Mouse (Mus musculus) spleen, postnatal 4 days (tissue): Measurements from ENCODE around the gene Ak6.
A peak's percentile ranks its signal among the peaks of the same experiment; 100 is the strongest.

Source experiments
- DNase-seq, 2 experiments: peaks; one replicate each; pipeline ENCODE4 v3.0.0; 2022; ENCODE audit warnings: low spot score in 2 of 2

The Ak6 gene

GRCm38 (mm10) chr13:100650550-100651438 lies at the start of gene Ak6, which contains the start of gene Rad17:
TSS of gene Ak6 (plus strand) at chr13:100650979.
TSS of gene Rad17 (minus strand) at chr13:100651051.
- peak; percentile 92 to 98 for DNase-seq

- DNase-seq, result no peak
Observed at GRCm38 (mm10) chr13:100601034-100601433, 49.7 kb upstream of the Ak6 start.

- DNase-seq, result no peak
Observed at GRCm38 (mm10) chr13:100602239-100602902, 48.4 kb upstream of the Ak6 start.

- DNase-seq, result no peak
Observed at GRCm38 (mm10) chr13:100603031-100603737, 47.6 kb upstream of the Ak6 start.

GRCm38 (mm10) chr13:100603738-100604095 lies 47.1 kb upstream of the Ak6 start:
- no peak for DNase-seq

- DNase-seq, result no peak
Observed at GRCm38 (mm10) chr13:100605845-100606244, 44.9 kb upstream of the Ak6 start.

- no peak for DNase-seq
Observed at GRCm38 (mm10) chr13:100607756-100608155, 43.0 kb upstream of the Ak6 start.

- DNase-seq, result no peak
Observed at GRCm38 (mm10) chr13:100611266-100611665, 39.5 kb upstream of the Ak6 start.

- no peak for DNase-seq
Observed at GRCm38 (mm10) chr13:100612251-100612650, 38.5 kb upstream of the Ak6 start.

- DNase-seq, result no peak
Observed at GRCm38 (mm10) chr13:100612903-100613302, 37.9 kb upstream of the Ak6 start.

- DNase-seq, result peak; percentile 36 to 78
Observed at GRCm38 (mm10) chr13:100616181-100617087, 34.3 kb upstream of the Ak6 start, which contains the start of gene Marveld2. TSS of gene Marveld2 (minus strand) at chr13:100616971.

- no peak for DNase-seq
Observed at GRCm38 (mm10) chr13:100617583-100617982, 33.2 kb upstream of the Ak6 start.

GRCm38 (mm10) chr13:100622241-100622640 lies 28.5 kb upstream of the Ak6 start:
- no peak for DNase-seq

- no peak for DNase-seq
Observed at GRCm38 (mm10) chr13:100634106-100634691, 16.6 kb upstream of the Ak6 start.

- DNase-seq, result no peak
Observed at GRCm38 (mm10) chr13:100642471-100643209, 8.1 kb upstream of the Ak6 start.

GRCm38 (mm10) chr13:100648223-100648622 lies 2.6 kb upstream of the Ak6 start:
- DNase-seq, result no peak

GRCm38 (mm10) chr13:100651439-100652186 lies 834 bp downstream of the Ak6 start, which contains the start of gene Taf9:
TSS of gene Taf9 (plus strand) at chr13:100651579.
- DNase-seq, result no peak

- DNase-seq, result no peak
Observed at GRCm38 (mm10) chr13:100658091-100658490, 7.3 kb downstream of the Ak6 start.

- peak; percentile 45 to 81 for DNase-seq
Observed at GRCm38 (mm10) chr13:100659864-100660456, 9.2 kb downstream of the Ak6 start.
